Mouse (Mus musculus): ENCODE results near the gene Acr.

The Acr gene

GRCm38 (mm10) chr15:89547824-89548601, 20.1 kb upstream of the Acr start:
- no peak for DNase-seq (ENCODE audit: low read depth)

GRCm38 (mm10) chr15:89548837-89549236, 19.3 kb upstream of the Acr start:
- DNase-seq (ENCODE audit: low read depth), result no peak

GRCm38 (mm10) chr15:89550506-89550905, 17.6 kb upstream of the Acr start:
- DNase-seq (ENCODE audit: low read depth), result no peak

DNA sequence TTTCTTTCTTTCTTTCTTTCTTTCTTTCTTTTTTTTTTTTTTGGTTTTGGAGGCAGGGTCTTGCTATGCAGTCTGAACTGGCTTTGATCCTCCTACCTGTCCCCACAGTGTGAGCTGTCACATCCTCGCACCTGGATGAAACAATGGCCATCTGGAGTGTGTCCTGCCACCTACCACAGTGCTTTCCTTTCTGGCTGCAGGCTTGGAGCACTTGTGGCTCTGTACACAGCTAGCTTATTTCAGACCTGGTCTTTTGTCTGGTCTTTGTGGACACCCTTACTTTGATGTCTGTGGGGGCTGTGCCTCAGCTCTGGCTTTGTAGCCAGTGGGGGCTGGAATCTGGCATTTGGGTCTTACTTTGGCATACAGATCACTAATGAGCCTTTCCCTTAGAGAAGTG, 16.4 kb upstream of the Acr start:
- DNase-seq (ENCODE audit: low read depth), result no peak

DNA sequence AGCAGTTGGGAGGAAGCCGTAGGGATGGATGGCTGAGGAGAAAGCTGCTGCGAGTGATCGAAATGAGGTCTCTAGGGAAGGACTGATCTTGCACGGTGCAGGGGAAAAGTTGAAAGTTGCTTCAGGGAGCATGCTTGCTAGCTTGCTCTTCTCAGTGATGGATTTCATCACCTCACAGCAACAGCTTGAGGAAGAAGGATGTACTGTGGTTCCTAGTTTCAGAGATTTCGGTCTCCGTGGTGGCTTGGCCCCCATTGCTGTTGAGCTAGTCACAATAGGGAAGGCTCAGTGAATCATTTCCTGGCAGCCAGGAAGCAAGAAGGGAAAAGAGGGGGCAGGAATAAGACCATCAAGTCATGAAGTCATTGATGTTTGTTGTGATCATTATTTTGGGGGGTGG, 12.5 kb upstream of the Acr start:
- no peak for DNase-seq (ENCODE audit: low read depth)

DNA sequence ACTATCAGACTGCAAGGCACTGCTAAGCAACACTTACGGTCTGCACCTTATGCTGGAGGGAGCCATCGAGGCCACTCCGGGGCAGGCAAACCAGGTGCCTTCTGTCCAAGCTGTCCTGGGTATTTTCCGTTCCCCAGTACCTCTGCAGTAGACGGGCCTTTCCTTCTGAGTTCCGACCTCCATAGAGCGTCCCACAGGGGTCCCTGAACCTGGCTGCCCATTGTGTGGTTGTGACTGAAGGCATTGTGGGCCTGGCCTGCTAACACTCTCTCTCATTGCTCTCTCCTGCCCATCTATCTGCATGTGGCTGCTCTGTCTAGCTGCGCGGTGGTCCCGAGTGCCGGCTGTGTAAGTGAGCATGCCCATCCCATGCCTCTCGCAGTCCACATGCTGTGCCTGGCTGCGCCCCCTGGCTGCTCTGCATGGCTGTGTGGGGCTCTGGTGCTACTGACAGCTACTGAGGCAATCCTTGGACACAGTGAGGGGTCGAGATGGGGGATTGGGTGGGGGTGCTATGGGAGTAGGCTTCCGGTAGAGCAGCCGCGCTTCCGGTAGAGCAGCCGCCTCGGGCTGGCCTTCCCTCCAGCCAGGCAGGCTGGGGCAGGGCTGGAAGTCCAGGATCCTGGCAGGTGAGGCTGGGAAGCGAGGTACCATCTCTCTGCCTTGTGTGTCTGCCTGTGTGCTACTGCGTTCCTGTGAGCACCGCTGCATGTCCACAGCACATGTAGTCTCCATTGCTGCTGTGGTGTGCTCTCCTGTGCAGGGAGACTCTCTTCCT, 11.5 kb upstream of the Acr start:
- DNase-seq (ENCODE audit: low read depth), result no peak

DNA sequence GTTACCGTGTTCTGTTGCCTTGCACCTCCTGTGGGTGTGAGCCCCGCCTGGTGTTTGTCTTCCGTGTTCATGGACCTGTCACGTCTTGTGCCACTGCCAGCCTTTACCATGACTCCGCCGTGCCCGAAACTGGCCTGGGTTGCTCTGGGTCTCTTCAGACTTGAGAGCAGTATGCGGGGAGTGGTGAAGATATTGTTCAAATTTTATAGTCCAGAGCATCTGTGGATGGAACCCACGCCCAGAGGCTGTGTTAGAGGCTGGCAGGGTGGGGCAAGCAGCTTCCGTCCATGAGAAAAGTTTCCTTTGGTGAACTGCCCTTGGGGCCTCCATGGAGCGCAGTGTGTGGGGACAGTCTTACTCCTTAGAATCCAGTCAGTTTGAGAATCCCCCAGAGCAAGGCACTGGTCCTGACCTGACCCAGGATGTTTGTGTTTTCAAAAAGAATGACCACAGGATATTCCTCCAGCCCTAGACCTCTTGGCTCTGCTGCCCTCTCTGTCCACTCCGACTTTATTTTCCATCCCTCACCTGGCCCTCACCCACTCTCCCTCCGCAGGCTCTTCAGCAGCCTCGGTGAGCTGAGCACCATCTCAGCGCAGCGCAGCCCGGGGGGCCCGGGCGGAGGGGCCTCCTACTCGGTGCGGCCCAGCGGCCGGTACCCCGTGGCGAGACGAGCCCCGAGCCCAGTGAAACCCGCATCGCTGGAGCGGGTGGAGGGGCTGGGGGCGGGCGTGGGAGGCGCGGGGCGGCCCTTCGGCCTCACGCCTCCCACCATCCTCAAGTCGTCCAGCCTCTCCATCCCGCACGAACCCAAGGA, 10.7 kb upstream of the Acr start:
- DNase-seq (ENCODE audit: low read depth), result no peak

DNA sequence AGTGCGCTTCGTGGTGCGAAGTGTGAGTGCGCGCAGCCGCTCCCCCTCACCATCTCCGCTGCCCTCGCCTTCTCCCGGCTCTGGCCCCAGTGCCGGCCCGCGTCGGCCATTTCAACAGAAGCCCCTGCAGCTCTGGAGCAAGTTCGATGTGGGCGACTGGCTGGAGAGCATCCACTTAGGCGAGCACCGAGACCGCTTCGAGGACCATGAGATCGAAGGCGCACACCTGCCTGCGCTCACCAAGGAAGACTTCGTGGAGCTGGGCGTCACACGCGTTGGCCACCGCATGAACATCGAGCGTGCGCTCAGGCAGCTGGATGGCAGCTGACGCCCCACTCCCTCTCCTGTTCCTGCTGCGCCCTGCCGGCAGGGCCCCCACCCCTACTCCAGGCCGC, 10.1 kb upstream of the Acr start:
- no peak for DNase-seq (ENCODE audit: low read depth)

GRCm38 (mm10) chr15:89559202-89559731, 8.9 kb upstream of the Acr start:
- no peak for DNase-seq (ENCODE audit: low read depth)

DNA sequence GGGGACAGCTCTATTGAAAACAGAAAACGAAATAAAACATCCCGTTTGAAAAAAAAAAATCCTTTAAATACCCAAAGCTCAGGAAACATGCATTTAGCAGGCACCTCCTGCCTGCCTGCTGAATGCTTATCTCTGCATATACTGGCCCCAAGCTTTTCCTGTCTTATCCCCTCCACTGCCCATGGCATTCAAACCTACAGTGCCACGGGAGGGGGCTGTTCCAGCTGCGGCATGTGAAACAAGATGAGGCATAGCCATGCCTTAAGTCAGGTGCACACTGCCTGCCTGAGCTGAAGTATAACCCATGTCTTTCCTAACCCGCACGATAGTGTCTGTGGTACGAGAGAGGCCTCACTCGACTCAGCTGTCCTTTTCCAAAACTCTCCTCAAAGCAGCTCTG, 4.0 kb downstream of the Acr start:
- DNase-seq (ENCODE audit: low read depth), result no peak

DNA sequence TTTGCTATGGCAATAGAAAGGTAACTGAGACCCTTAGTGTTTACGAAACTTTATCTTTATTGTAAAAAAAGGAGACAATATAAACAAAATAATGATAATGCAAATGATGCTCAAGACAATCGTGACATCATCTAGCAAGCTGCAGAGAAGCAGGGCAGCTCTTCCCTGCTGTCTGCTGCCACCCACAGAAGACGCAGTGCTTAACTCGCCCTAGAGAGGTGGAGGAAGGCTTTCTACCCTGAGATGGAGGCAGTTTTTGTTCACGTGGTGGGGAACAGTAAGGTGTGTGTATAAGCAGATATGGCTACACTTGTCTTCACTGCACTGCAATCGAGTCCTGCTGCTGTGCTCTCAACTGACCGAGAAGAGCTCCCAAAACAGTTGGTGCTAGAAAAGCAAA, 14.4 kb downstream of the Acr start:
- DNase-seq (ENCODE audit: low read depth), result no peak

GRCm38 (mm10) chr15:89585101-89585500, 17.0 kb downstream of the Acr start:
- DNase-seq (ENCODE audit: low read depth), result no peak

DNA sequence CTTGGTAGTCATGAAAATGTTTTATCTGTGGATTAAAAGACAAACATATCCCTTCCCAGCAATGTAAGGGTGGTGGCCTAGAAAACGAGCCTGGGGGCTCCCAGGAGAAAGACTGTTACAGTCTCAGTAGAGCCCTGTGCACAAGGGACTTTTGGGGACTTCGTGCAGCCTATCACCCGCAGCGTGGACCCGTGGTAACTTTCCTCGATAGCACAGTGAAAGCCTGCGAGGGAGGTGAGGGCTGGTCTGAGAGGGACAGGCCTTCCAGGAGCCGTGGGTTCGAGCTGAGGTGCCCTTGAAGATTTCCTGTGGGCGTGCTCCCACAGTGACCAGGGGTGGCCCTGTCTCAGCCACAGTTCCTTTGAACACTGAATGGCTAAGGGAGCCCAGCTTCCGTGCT, 17.5 kb downstream of the Acr start:
- DNase-seq (ENCODE audit: low read depth), result no peak

GRCm38 (mm10) chr15:89589146-89589545, 21.0 kb downstream of the Acr start:
- DNase-seq (ENCODE audit: low read depth), result no peak

GRCm38 (mm10) chr15:89591317-89591716, 23.2 kb downstream of the Acr start:
- DNase-seq (ENCODE audit: low read depth), result peak; percentile 8

DNA sequence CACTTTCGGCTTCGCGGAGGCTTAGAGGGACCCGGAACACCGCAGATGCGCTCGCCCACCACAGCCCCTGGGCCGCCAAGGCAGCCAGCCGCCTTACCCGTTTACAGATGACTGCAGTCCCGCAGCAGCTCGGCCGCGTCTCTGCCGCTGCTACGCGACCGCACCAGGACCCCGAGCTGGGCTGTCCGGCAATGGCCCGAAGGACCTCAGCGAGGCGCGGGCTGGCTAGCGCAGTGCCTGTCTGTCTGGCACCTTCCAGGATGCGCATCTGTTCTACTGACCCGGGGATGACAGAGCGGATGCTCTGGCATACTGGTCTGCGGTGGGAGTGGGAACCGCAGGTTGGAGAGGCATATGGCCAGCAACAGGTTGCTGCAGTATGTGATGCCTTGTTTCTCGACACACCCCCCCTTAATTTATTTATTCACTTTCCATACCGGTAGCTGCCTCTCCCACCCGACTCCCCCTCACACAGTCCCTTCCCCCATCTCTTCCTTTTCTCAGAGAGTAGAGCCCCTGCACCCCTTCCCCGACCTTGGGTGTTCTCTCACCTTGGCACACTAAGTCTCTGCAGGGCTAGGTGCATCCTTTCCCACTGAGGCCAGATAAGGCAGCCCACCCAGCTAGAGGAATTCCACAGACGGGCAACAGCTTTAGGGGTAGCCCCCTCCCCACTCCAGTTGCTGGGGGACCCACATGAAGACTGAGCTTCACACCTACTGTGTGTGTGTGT, 23.8 kb downstream of the Acr start, which contains the start of gene Rabl2:
TSS of gene Rabl2 (minus strand) at position 201 of the 733 bp plus-strand sequence.
- DNase-seq (ENCODE audit: low read depth), result peak; percentile 70

- DNase-seq (ENCODE audit: low read depth), result no peak
These were observed 24.4 kb downstream of the Acr start for GRCm38 (mm10) chr15:89592548-89592947.

GRCm38 (mm10) chr15:89605822-89606570, 37.9 kb downstream of the Acr start:
- no peak for DNase-seq (ENCODE audit: low read depth)

DNA sequence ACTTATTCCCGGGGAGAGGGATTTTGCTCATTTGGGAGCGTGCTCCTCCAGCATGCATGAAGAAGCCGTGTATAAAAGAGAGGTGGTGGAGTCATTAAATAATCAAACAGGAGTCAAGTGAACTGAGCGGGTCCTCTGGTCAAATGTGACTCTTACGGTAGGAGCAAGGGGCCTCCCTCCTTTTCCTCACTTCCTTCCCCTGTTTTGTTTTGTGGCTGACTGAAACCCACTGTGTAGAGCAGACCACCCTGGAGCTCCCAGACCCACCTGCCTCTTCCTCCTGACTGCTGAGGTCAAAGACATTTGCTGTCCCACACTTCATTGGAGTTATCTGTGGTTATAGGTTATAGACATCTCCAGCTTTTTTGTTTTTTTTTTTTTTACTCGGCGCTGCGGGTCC, 39.4 kb downstream of the Acr start:
- DNase-seq (ENCODE audit: low read depth), result no peak

DNA sequence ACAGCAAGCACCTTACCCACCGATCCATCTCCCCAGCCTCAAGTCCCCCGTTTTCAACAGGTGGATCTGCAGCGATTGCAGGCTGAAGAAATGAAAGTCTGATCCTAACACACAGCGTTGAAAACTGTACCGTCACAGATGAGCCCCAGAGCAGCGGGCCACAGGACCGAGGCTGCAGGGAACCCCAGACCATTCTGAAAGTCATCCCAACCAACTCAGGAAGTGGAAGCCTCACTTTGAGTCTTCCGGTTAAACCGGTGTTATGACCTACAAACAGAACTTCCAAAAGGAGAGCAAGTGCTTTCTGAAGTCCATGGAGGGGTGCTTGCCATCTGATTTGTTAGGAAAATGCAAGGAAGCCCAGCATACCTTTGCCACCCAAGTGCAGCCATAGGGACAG, 39.8 kb downstream of the Acr start:
- no peak for DNase-seq (ENCODE audit: low read depth)
